Comparison of ENCODE assay signal across 9 mouse cellular contexts in the genomic region with DNA sequence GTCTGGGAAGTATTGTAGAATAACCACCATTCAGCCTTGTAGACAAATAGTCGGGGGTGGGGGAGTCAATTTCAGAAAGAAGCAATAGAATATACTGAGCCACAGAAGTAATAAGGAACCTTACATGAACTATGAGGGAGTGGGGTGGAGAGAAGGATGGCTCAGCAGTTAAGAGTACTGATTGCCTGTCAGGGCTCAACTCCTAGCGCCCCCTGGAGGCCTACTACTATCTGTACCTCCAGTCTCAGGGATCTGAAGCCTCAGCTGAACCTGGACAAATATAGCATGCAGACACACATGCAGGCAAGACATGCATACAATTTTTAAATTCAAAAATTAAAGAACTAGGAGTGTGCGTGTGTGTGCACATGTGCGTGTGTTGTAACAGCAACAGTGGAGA.
DNase-seq lines count a peak whose midpoint lies in the region; ATAC-seq and TF ChIP-seq lines count a peak whose summit lies in the region.
"Had no signal": no experiment of that assay in that cellular context is flagged by ENCODE, and none has a peak within 500 bp of the region (broad histone marks: within the 10 kb centered on the region; RNA-seq: fewer than 3 reads in every experiment).

No protein-coding gene starts in this region.

- DNase-seq in layer of hippocampus, adult 18-20 months (ENCODE audit: low spot score in 2 of 2), result peak; percentile 24 to 60
- no peak for DNase-seq in layer of hippocampus, postnatal 36 days
- peak; percentile 54 for DNase-seq in NIH3T3 (ENCODE audit: low read depth)
- peak; percentile 59 for DNase-seq in brain, embryonic 14.5 days (ENCODE audit: low read depth)
- peak; percentile 66 for DNase-seq in limb, embryonic 10.5 days (ENCODE audit: low spot score)
- DNase-seq in right cerebral cortex, adult 2 months (ENCODE audit: low spot score in 2 of 2), result peak; percentile 35 to 46
- DNase-seq in yolk sac, embryonic 10.5 days (ENCODE audit: low spot score), result no peak

- no peaks in the 10 kb centered on the region for H3K9me3 ChIP-seq in limb, embryonic 10.5 days (replicated peaks)
- H3K9me3 ChIP-seq: megakaryocyte, embryonic 14.5 days had no signal

- H3K27ac ChIP-seq in limb, embryonic 10.5 days, result no peak overlapping the region

- H3K4me1 ChIP-seq in limb, embryonic 10.5 days, result peaks cover 19% of the 10 kb centered on the region
- H3K4me1 ChIP-seq: megakaryocyte, embryonic 14.5 days had no signal

- WGBS in limb, embryonic 10.5 days, result 41% methylated on average over 4 of the region's 4 CpGs

- H3K4me3 ChIP-seq in limb, embryonic 10.5 days, result no peak overlapping the region
- H3K4me3 ChIP-seq: megakaryocyte, embryonic 14.5 days had no signal

- H3K36me3 ChIP-seq in limb, embryonic 10.5 days, result no peaks in the 10 kb centered on the region

- peak; percentile 68 for ATAC-seq in granulocyte monocyte progenitor cell, adult 5-6 weeks (replicated peaks; ENCODE audit: poor library complexity, severe bottlenecking)

- TF ChIP-seq CTCF in brain, embryonic 14.5 days (IDR thresholded peaks at IDR 0.05; ENCODE audit: borderline replicate concordance, extremely low read depth, insufficient read depth, insufficient read length), result peak; percentile 62; the same call in 1 of the 2 replicates

- no peaks in the 10 kb centered on the region; the same call in 1 of the 2 replicates for H3K27me3 ChIP-seq in limb, embryonic 10.5 days (ENCODE audit: low read depth, poor library complexity, severe bottlenecking)
- H3K27me3 ChIP-seq: megakaryocyte, embryonic 14.5 days had no signal

- no peak for TF ChIP-seq POLR2A in brain, embryonic 14.5 days (IDR thresholded peaks at IDR 0.05; ENCODE audit: borderline replicate concordance, extremely low read depth, insufficient read depth, insufficient read length, poor library complexity, severe bottlenecking)

Comparison
In these comparisons a context has a peak if more than half of its experiments do, and no peak if none do; other contexts are left out.
1. DNase-seq: peak in layer of hippocampus, adult 18-20 months (2 of 2), NIH3T3 (single experiment), brain, embryonic 14.5 days (single experiment), limb, embryonic 10.5 days (single experiment) and right cerebral cortex, adult 2 months (2 of 2); none in layer of hippocampus, postnatal 36 days (0 of 2) and yolk sac, embryonic 10.5 days (single experiment).